8 mouse cellular contexts compared by ENCODE assay signal in the genomic region with DNA sequence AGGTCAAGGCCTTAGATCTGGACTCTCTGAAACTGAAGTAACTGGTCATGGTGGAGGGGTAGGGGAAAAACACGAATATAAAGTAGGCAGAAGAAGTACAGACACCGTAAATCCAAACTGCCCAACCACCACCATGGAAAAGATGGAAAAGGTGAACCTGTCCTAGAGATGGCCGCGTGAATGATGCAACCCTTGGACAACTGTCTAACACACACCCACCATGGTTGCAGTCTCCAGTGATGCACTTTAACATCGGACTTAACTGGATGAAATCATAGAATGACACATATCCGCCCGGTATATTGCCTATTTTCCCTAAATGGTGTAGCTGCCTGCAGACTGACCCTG. TPM values are rescaled to one million over a fixed set of nuclear protein-coding genes. Genes with fewer than 3 reads are reported as not detected.
DNase-seq lines count a peak whose midpoint lies in the region; ATAC-seq and TF ChIP-seq lines count a peak whose summit lies in the region.

No protein-coding gene starts in this region.

- no peak for TF ChIP-seq CTCF in kidney, postnatal 0 days (IDR thresholded peaks at IDR 0.05; ENCODE audit: low read depth)

- ATAC-seq in kidney, postnatal 0 days (replicated peaks; ENCODE audit: low FRiP score, low read depth) = peak; percentile 34
- peak; percentile 17 for ATAC-seq in neural tube, embryonic 13.5 days (ENCODE audit: low read depth)

- no peaks in the 10 kb centered on the region for H3K9me3 ChIP-seq in kidney, postnatal 0 days (replicated peaks; ENCODE audit: low read length)
- no peaks in the 10 kb centered on the region for H3K9me3 ChIP-seq in embryonic facial prominence, embryonic 10.5 days
- H3K9me3 ChIP-seq in limb, embryonic 10.5 days (replicated peaks) = no peaks in the 10 kb centered on the region
- no peaks in the 10 kb centered on the region for H3K9me3 ChIP-seq in neural tube, embryonic 13.5 days

- H3K4me1 ChIP-seq in kidney, postnatal 0 days (replicated peaks; ENCODE audit: insufficient read depth, low read length) = 0 out of 2 replicates have a peak, but pooled peaks cover 3% of the 10 kb centered on the region
- H3K4me1 ChIP-seq in embryonic facial prominence, embryonic 10.5 days = peaks cover 27% of the 10 kb centered on the region
- H3K4me1 ChIP-seq in limb, embryonic 10.5 days = peaks cover 11% of the 10 kb centered on the region
- H3K4me1 ChIP-seq in neural tube, embryonic 13.5 days (replicated peaks) = peaks cover 36% of the 10 kb centered on the region

- DNase-seq in kidney, postnatal 0 days (ENCODE audit: low spot score) = no peak
- DNase-seq in kidney, postnatal 25 days = no peak
- no peak for DNase-seq in embryonic facial prominence, embryonic 10.5 days (ENCODE audit: low spot score)
- no peak for DNase-seq in limb, embryonic 10.5 days (ENCODE audit: low spot score)
- no peak for DNase-seq in ovary, postnatal 36 days (ENCODE audit: low spot score)
- DNase-seq in retina, postnatal 1 day = no peak
- no peak for DNase-seq in kidney, postnatal 14 days

- no peaks in the 10 kb centered on the region for H3K27me3 ChIP-seq in kidney, postnatal 0 days (ENCODE audit: insufficient read depth, low read length)
- H3K27me3 ChIP-seq in embryonic facial prominence, embryonic 10.5 days (replicated peaks; ENCODE audit: low read depth, poor library complexity, severe bottlenecking) = no peaks in the 10 kb centered on the region
- no peaks in the 10 kb centered on the region for H3K27me3 ChIP-seq in limb, embryonic 10.5 days (ENCODE audit: low read depth, poor library complexity, severe bottlenecking)
- no peaks in the 10 kb centered on the region for H3K27me3 ChIP-seq in neural tube, embryonic 13.5 days

- no peak overlapping the region for H3K9ac ChIP-seq in kidney, postnatal 0 days (ENCODE audit: low read depth, low read length)
- H3K9ac ChIP-seq in neural tube, embryonic 13.5 days = peak overlapping the region; percentile 90

- H3K4me3 ChIP-seq in kidney, postnatal 0 days (replicated peaks; ENCODE audit: low read depth, low read length) = peak overlapping the region; percentile 83; the same call in 1 of the 2 replicates
- H3K4me3 ChIP-seq in embryonic facial prominence, embryonic 10.5 days = peak overlapping the region; percentile 95
- H3K4me3 ChIP-seq in limb, embryonic 10.5 days = peak overlapping the region; percentile 76
- peak overlapping the region; percentile 63 for H3K4me3 ChIP-seq in neural tube, embryonic 13.5 days

- peak overlapping the region; percentile 98 for H3K27ac ChIP-seq in kidney, postnatal 0 days
- peak overlapping the region; percentile 97 for H3K27ac ChIP-seq in embryonic facial prominence, embryonic 10.5 days (replicated peaks)
- H3K27ac ChIP-seq in limb, embryonic 10.5 days = peak overlapping the region; percentile 95
- H3K27ac ChIP-seq in neural tube, embryonic 13.5 days (replicated peaks) = peak overlapping the region; percentile 98

- peaks cover 7% of the 10 kb centered on the region for H3K36me3 ChIP-seq in kidney, postnatal 0 days (ENCODE audit: insufficient read depth, low read length)
- H3K36me3 ChIP-seq in embryonic facial prominence, embryonic 10.5 days (replicated peaks) = peaks cover 24% of the 10 kb centered on the region
- peaks cover 24% of the 10 kb centered on the region for H3K36me3 ChIP-seq in limb, embryonic 10.5 days
- H3K36me3 ChIP-seq in neural tube, embryonic 13.5 days = peaks cover 23% of the 10 kb centered on the region

- peak overlapping the region; percentile 69 for H3K4me2 ChIP-seq in kidney, postnatal 0 days (ENCODE audit: low read length)
- peak overlapping the region; percentile 72 for H3K4me2 ChIP-seq in neural tube, embryonic 13.5 days

- 54% methylated on average over 7 of the region's 7 CpGs for WGBS in kidney, postnatal 0 days
- 51% methylated on average over 7 of the region's 7 CpGs for WGBS in embryonic facial prominence, embryonic 10.5 days
- 55% methylated on average over 7 of the region's 7 CpGs for WGBS in limb, embryonic 10.5 days
- WGBS in neural tube, embryonic 13.5 days = 53% methylated on average over 7 of the region's 7 CpGs

RNA-seq across cellular contexts. Expression of a gene that starts 0.7 kb away (rescaled TPM):
- polyA plus RNA-seq in kidney, postnatal 0 days (2015; fragmentation: Nextera tagmentation; extraction: Ambion mirVana) = 89.4 and 105 TPM in 2 replicates
- 244 and 257 TPM in 2 replicates for polyA plus RNA-seq in embryonic facial prominence, embryonic 10.5 days (2016; fragmentation: Nextera tagmentation; extraction: Ambion mirVana)
- 197 and 203 TPM in 2 replicates for polyA plus RNA-seq in limb, embryonic 10.5 days (2016; fragmentation: Nextera tagmentation; extraction: Ambion mirVana)
- 665 and 740 TPM in 2 replicates for polyA plus RNA-seq in neural tube, embryonic 13.5 days (2015; fragmentation: Nextera tagmentation; extraction: Ambion mirVana)

RNA-seq across cellular contexts. Expression of a gene that starts 39.2 kb away (rescaled TPM):
- 6.7 and 7.5 TPM in 2 replicates for polyA plus RNA-seq in kidney, postnatal 0 days (2015; fragmentation: Nextera tagmentation; extraction: Ambion mirVana)
- polyA plus RNA-seq in embryonic facial prominence, embryonic 10.5 days (2016; fragmentation: Nextera tagmentation; extraction: Ambion mirVana) = 3.1 and 4.0 TPM in 2 replicates
- polyA plus RNA-seq in limb, embryonic 10.5 days (2016; fragmentation: Nextera tagmentation; extraction: Ambion mirVana) = 3.3 and 4.1 TPM in 2 replicates
- 0.79 and 1.9 TPM in 2 replicates for polyA plus RNA-seq in neural tube, embryonic 13.5 days (2015; fragmentation: Nextera tagmentation; extraction: Ambion mirVana)

RNA-seq across cellular contexts. Expression of a gene that starts 44.7 kb away (rescaled TPM):
- 0.13 and 0.16 TPM in 2 replicates for polyA plus RNA-seq in kidney, postnatal 0 days (2015; fragmentation: Nextera tagmentation; extraction: Ambion mirVana)
- not detected in 2 replicates for polyA plus RNA-seq in embryonic facial prominence, embryonic 10.5 days (2016; fragmentation: Nextera tagmentation; extraction: Ambion mirVana)
- polyA plus RNA-seq in limb, embryonic 10.5 days (2016; fragmentation: Nextera tagmentation; extraction: Ambion mirVana) = not detected in 2 replicates
- polyA plus RNA-seq in neural tube, embryonic 13.5 days (2015; fragmentation: Nextera tagmentation; extraction: Ambion mirVana) = 0.14 TPM in 1 of 2 replicates, not detected in the other

RNA-seq across cellular contexts. Expression of a gene that starts 47.4 kb away (rescaled TPM):
- polyA plus RNA-seq in kidney, postnatal 0 days (2015; fragmentation: Nextera tagmentation; extraction: Ambion mirVana) = 99.9 and 113 TPM in 2 replicates
- polyA plus RNA-seq in embryonic facial prominence, embryonic 10.5 days (2016; fragmentation: Nextera tagmentation; extraction: Ambion mirVana) = 24.0 and 24.4 TPM in 2 replicates
- polyA plus RNA-seq in limb, embryonic 10.5 days (2016; fragmentation: Nextera tagmentation; extraction: Ambion mirVana) = 34.0 and 34.8 TPM in 2 replicates
- 15.8 and 19.3 TPM in 2 replicates for polyA plus RNA-seq in neural tube, embryonic 13.5 days (2015; fragmentation: Nextera tagmentation; extraction: Ambion mirVana)

RNA-seq across cellular contexts. Expression of a gene that starts 59.5 kb away (rescaled TPM):
- 21.8 and 22.7 TPM in 2 replicates for polyA plus RNA-seq in kidney, postnatal 0 days (2015; fragmentation: Nextera tagmentation; extraction: Ambion mirVana)
- polyA plus RNA-seq in embryonic facial prominence, embryonic 10.5 days (2016; fragmentation: Nextera tagmentation; extraction: Ambion mirVana) = 38.5 and 39.2 TPM in 2 replicates
- polyA plus RNA-seq in limb, embryonic 10.5 days (2016; fragmentation: Nextera tagmentation; extraction: Ambion mirVana) = 41.5 and 42.3 TPM in 2 replicates
- polyA plus RNA-seq in neural tube, embryonic 13.5 days (2015; fragmentation: Nextera tagmentation; extraction: Ambion mirVana) = 25.6 and 26.5 TPM in 2 replicates
